Mouse (Mus musculus): ENCODE measurements around the gene Sbno2. TPM values are rescaled to one million over a fixed set of nuclear protein-coding genes. Genes with fewer than 3 reads are reported as not detected.

Gene Sbno2
- polyA plus RNA-seq (2017; shearing (Covaris generic)): 60.3 TPM

GRCm38 (mm10) chr10:80105460-80105859 lies at the start of gene Sbno2:
Sbno2 (minus strand) TSS chr10:80105571.

GRCm38 (mm10) chr10:80147719-80148601 lies 42.6 kb upstream of the Sbno2 start, which contains the start of gene Midn:
Midn (plus strand) TSS chr10:80148272.

GRCm38 (mm10) chr10:80140666-80141035 lies 35.3 kb upstream of the Sbno2 start, which contains the start of gene Cbarp:
Cbarp (minus strand) TSS chr10:80140835.

GRCm38 (mm10) chr10:80138553-80139438 lies 33.4 kb upstream of the Sbno2 start, which contains the start of gene Atp5d:
Atp5d (plus strand) TSS chr10:80138632.

GRCm38 (mm10) chr10:80115290-80115943 lies 10.0 kb upstream of the Sbno2 start, which contains the start of gene Stk11:
Stk11 (plus strand) TSS chr10:80115803.

GRCm38 (mm10) chr10:80047041-80047565 lies 58.3 kb downstream of the Sbno2 start, which contains the start of gene Gpx4:
Gpx4 (plus strand) TSS chr10:80047166.

GRCm38 (mm10) chr10:80039559-80039979 lies 65.8 kb downstream of the Sbno2 start, which contains the start of gene Polr2e:
Polr2e (minus strand) TSS chr10:80039795.

GRCm38 (mm10) chr10:80016511-80016910 lies 88.9 kb downstream of the Sbno2 start, which contains the start of gene Arhgap45:
Arhgap45 (plus strand) TSS chr10:80016653.

Other genes starting within 250 kb of the Sbno2 start
- gene Prtn3, start 231.1 kb downstream of the Sbno2 start, polyA plus RNA-seq (2017; shearing (Covaris generic)): not detected
- gene Plppr3, start 230.9 kb downstream of the Sbno2 start, polyA plus RNA-seq (2017; shearing (Covaris generic)): 6.8 TPM
- gene Elane, start 219.3 kb downstream of the Sbno2 start, polyA plus RNA-seq (2017; shearing (Covaris generic)): not detected
- not detected for gene Cfd, start 214.7 kb downstream of the Sbno2 start, polyA plus RNA-seq (2017; shearing (Covaris generic))
- gene Med16, start 196.6 kb downstream of the Sbno2 start, polyA plus RNA-seq (2017; shearing (Covaris generic)): 27.3 TPM
- gene Gm26602, start 194.7 kb downstream of the Sbno2 start, polyA plus RNA-seq (2017; shearing (Covaris generic)): 19.6 TPM
- 0.26 TPM for gene Kiss1r, start 188.6 kb downstream of the Sbno2 start, polyA plus RNA-seq (2017; shearing (Covaris generic))
- 117 TPM for gene R3hdm4, start 184.4 kb downstream of the Sbno2 start, polyA plus RNA-seq (2017; shearing (Covaris generic))
- 9.7 TPM for gene Arid3a, start 178.5 kb downstream of the Sbno2 start, polyA plus RNA-seq (2017; shearing (Covaris generic))
- 74.2 TPM for gene Wdr18, start 145.4 kb downstream of the Sbno2 start, polyA plus RNA-seq (2017; shearing (Covaris generic))
- 0.49 TPM for gene Grin3b, start 134.9 kb downstream of the Sbno2 start, polyA plus RNA-seq (2017; shearing (Covaris generic))
- gene Tmem259, start 121.2 kb downstream of the Sbno2 start, polyA plus RNA-seq (2017; shearing (Covaris generic)): 26.7 TPM
- gene Cnn2, start 117.0 kb downstream of the Sbno2 start, polyA plus RNA-seq (2017; shearing (Covaris generic)): 580 TPM
- gene Abca7, start 109.1 kb downstream of the Sbno2 start, polyA plus RNA-seq (2017; shearing (Covaris generic)): 42.6 TPM
- 732 TPM for gene Arhgap45, start 88.9 kb downstream of the Sbno2 start, polyA plus RNA-seq (2017; shearing (Covaris generic))
- 104 TPM for gene Polr2e, start 65.8 kb downstream of the Sbno2 start, polyA plus RNA-seq (2017; shearing (Covaris generic))
- 296 TPM for gene Gpx4, start 58.4 kb downstream of the Sbno2 start, polyA plus RNA-seq (2017; shearing (Covaris generic))
- 31.4 TPM for gene Stk11, start 10.2 kb upstream of the Sbno2 start, polyA plus RNA-seq (2017; shearing (Covaris generic))
- gene Atp5d, start 33.1 kb upstream of the Sbno2 start, polyA plus RNA-seq (2017; shearing (Covaris generic)): 367 TPM
- 5.3 TPM for gene Cbarp, start 35.3 kb upstream of the Sbno2 start, polyA plus RNA-seq (2017; shearing (Covaris generic))
- gene Midn, start 42.7 kb upstream of the Sbno2 start, polyA plus RNA-seq (2017; shearing (Covaris generic)): 4.4 TPM
- gene Cirbp, start 60.4 kb upstream of the Sbno2 start, polyA plus RNA-seq (2017; shearing (Covaris generic)): 232 TPM
- gene 1600002K03Rik, start 67.4 kb upstream of the Sbno2 start, polyA plus RNA-seq (2017; shearing (Covaris generic)): 18.9 TPM
- gene Efna2, start 73.9 kb upstream of the Sbno2 start, polyA plus RNA-seq (2017; shearing (Covaris generic)): 0.41 TPM
- 66.2 TPM for gene Mum1, start 120.9 kb upstream of the Sbno2 start, polyA plus RNA-seq (2017; shearing (Covaris generic))
- 159 TPM for gene Ndufs7, start 143.6 kb upstream of the Sbno2 start, polyA plus RNA-seq (2017; shearing (Covaris generic))
- 1.8 TPM for gene Gamt, start 155.4 kb upstream of the Sbno2 start, polyA plus RNA-seq (2017; shearing (Covaris generic))
- 78.1 TPM for gene Dazap1, start 155.9 kb upstream of the Sbno2 start, polyA plus RNA-seq (2017; shearing (Covaris generic))
- 748 TPM for gene Rps15, start 186.9 kb upstream of the Sbno2 start, polyA plus RNA-seq (2017; shearing (Covaris generic))
- gene Apc2, start 190.4 kb upstream of the Sbno2 start, polyA plus RNA-seq (2017; shearing (Covaris generic)): 0.05 TPM
- gene 2310011J03Rik, start 215.0 kb upstream of the Sbno2 start, polyA plus RNA-seq (2017; shearing (Covaris generic)): 29.9 TPM
- gene Pcsk4, start 223.9 kb upstream of the Sbno2 start, polyA plus RNA-seq (2017; shearing (Covaris generic)): 1.8 TPM
- gene Reep6, start 224.4 kb upstream of the Sbno2 start, polyA plus RNA-seq (2017; shearing (Covaris generic)): not detected
- not detected for gene Adamtsl5, start 242.8 kb upstream of the Sbno2 start, polyA plus RNA-seq (2017; shearing (Covaris generic))

Measured in effector memory CD4-positive, alpha-beta T cell, adult 7 months (primary cell).